Mouse (Mus musculus): ENCODE results near the gene Kif17.

GRCm38 (mm10) chr4:138217951-138218685 is 32.1 kb upstream of the Kif17 start:
- no peak for TF ChIP-seq CTCF (IDR thresholded peaks at IDR 0.05; ENCODE audit: low read depth)
- no peak for TF ChIP-seq EP300 (IDR thresholded peaks at IDR 0.05; ENCODE audit: low read depth)
